Mouse (Mus musculus) neural tube, embryonic 11.5 days (tissue): Measurements from ENCODE around the gene Arhgap1. TPM values are rescaled to one million over a fixed set of nuclear protein-coding genes. Genes with fewer than 3 reads are reported as not detected.

Source experiments
- ATAC-seq: fragments of 200-750 bp; cut with Nextera tagmentation; 2 replicates; pipeline ENCODE4 v1.8.0; 2017; ENCODE audit warnings: moderate number of reproducible peaks, mild to moderate bottlenecking, moderate TSS enrichment, moderate library complexity; ENCODE audit not compliant: insufficient read depth, low FRiP score, low TSS enrichment
- DNase-seq: peaks from one replicate; pipeline ENCODE4 v3.0.0-alpha.2; 2015; ENCODE audit warnings: low spot score
- H3K27ac ChIP-seq: fragments of 300-500 bp; sonication (generic); 2 replicates; pipeline ENCODE4 v1.5.1; 2014; ENCODE audit warnings: low read depth, mild to moderate bottlenecking, low read length
- H3K27me3 ChIP-seq: fragments of 300-500 bp; sonication (generic); 2 replicates; pipeline ENCODE4 v1.6.1; 2014; ENCODE audit warnings: mild to moderate bottlenecking, low read length, mixed read lengths; ENCODE audit not compliant: control insufficient read depth, insufficient read depth
- H3K36me3 ChIP-seq: fragments of 300-500 bp; sonication (generic); 2 replicates; pipeline ENCODE4 v1.6.1; 2014; ENCODE audit warnings: mild to moderate bottlenecking, low read length, moderate library complexity, mixed read lengths; ENCODE audit not compliant: control insufficient read depth, insufficient read depth
- H3K4me1 ChIP-seq: fragments of 300-500 bp; sonication (generic); 2 replicates; pipeline ENCODE4 v1.6.1; 2014; ENCODE audit warnings: low read length, mixed read lengths; ENCODE audit not compliant: control insufficient read depth, insufficient read depth
- H3K4me2 ChIP-seq: fragments of 300-500 bp; sonication (generic); 2 replicates; pipeline ENCODE4 v1.6.1; 2014; ENCODE audit warnings: low read depth, mild to moderate bottlenecking, moderate library complexity
- H3K4me3 ChIP-seq: fragments of 300-500 bp; sonication (generic); 2 replicates; pipeline ENCODE4 v1.5.1; 2014; ENCODE audit warnings: low read depth, low read length
- H3K9ac ChIP-seq: fragments of 300-500 bp; sonication (generic); 2 replicates; pipeline ENCODE4 v1.6.1; 2014; ENCODE audit warnings: mild to moderate bottlenecking, low read length
- H3K9me3 ChIP-seq: fragments of 300-500 bp; sonication (generic); 2 replicates; pipeline ENCODE4 v1.6.1; 2016; ENCODE audit warnings: low read length; ENCODE audit not compliant: control insufficient read depth
- WGBS: fragments of 180-500 bp; shearing (Covaris S2); extraction: QIAGEN DNeasy Blood & Tissue Kit; methylation state at CpG from one replicate; pipeline ENCODE4 v1.1.7; 2014; 5-methylcytosine and 5-hydroxymethylcytosine counted together
- polyA plus RNA-seq: library from polyadenylated mRNA; unstranded; fragments of >200 nt; fragmentation: Nextera tagmentation; extraction: Ambion mirVana; gene quantifications from 2 replicates; pipeline ENCODE4 v1.2.1, GENCODE M21; 2014

Arhgap1 gene
- polyA plus RNA-seq, 1 experiment from 2014 or later: 90.9 TPM

DNA sequence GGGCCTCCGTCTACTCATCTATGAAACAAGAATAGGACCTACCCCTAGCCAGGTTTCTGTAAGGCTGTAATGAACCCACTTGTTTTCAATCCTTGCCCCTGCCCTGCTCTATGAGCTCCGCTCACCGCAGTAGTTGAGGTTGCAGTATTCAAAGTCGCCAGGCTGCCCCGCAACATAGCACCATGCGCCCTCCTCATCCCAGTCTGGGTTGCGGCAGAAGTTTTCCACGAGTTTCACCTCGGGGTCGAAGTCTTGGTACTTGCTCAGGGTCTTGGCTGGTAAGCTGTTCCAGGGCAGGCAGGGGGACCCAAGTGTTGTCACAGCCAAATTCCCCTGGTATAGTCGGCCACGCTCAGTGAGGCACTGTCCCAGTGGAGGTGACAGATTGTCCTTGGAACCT is 19.3 kb upstream of the Arhgap1 start:
- no peak overlapping the region for H3K27ac ChIP-seq
- DNase-seq (no peak), ATAC-seq (no peak)
- H3K36me3 ChIP-seq: no peaks in the 10 kb centered on the region
- 94% methylated on average over 12 of the region's 12 CpGs for WGBS
- no peak overlapping the region for H3K9ac ChIP-seq
- H3K4me3 ChIP-seq: no peak overlapping the region
- no peaks in the 10 kb centered on the region for H3K4me1 ChIP-seq
- H3K4me2 ChIP-seq: no peak overlapping the region
- H3K27me3 ChIP-seq: no peaks in the 10 kb centered on the region
- H3K9me3 ChIP-seq: no peaks in the 10 kb centered on the region

DNA sequence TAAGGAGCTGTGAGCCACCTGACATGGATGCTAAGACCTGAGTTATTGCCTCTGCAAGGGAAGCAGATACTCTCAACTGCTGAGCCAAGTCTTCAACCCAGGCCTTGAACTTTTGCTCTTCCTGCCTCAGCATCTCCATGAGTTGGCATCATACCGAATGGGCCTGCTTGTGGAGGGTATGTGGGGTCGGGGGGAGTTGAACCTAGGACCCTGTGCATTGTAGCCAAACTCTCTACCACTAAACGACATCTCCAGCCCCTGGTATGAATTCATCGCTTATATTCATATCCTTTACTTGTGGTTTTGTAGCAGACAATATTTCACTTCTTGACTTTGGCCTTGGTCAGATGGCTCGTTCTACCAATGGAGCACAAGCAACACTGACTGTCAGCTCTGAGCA is 17.8 kb upstream of the Arhgap1 start:
- DNase-seq (no peak), ATAC-seq (no peak)
- Histone ChIP-seq H3K4me2 (no peak overlapping the region), H3K27ac (no peak overlapping the region), H3K9ac (no peak overlapping the region), H3K27me3 (no peaks in the 10 kb centered on the region), H3K36me3 (no peaks in the 10 kb centered on the region), H3K4me3 (no peak overlapping the region), H3K4me1 (no peaks in the 10 kb centered on the region), H3K9me3 (no peaks in the 10 kb centered on the region)
- WGBS: 87% methylated on average over 5 of the region's 5 CpGs

DNA sequence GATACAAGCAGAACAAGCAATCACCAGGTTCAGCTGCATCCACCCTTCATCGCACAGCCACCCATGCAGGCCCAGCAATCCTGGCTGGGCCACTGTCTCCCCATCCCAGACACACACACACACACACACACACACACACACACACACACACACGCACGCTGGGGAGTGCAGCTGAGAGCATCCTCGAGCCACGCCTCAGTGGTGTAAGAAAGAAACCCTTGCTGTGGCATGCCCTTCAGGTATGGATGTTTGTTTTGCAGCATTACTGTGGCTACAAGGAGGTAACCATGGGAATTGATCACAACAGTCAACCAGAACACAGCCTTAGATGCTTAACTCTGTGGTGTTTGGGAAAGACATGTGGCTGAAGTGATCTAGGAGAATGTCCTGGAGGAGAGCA is 17.3 kb upstream of the Arhgap1 start:
- no peak for ATAC-seq
- Histone ChIP-seq H3K27ac (no peak overlapping the region), H3K9ac (no peak overlapping the region), H3K36me3 (no peaks in the 10 kb centered on the region), H3K9me3 (no peaks in the 10 kb centered on the region), H3K4me1 (no peaks in the 10 kb centered on the region), H3K4me2 (no peak overlapping the region), H3K27me3 (no peaks in the 10 kb centered on the region), H3K4me3 (no peak overlapping the region)
- no peak for DNase-seq
- 90% methylated on average over 5 of the region's 5 CpGs for WGBS

DNA sequence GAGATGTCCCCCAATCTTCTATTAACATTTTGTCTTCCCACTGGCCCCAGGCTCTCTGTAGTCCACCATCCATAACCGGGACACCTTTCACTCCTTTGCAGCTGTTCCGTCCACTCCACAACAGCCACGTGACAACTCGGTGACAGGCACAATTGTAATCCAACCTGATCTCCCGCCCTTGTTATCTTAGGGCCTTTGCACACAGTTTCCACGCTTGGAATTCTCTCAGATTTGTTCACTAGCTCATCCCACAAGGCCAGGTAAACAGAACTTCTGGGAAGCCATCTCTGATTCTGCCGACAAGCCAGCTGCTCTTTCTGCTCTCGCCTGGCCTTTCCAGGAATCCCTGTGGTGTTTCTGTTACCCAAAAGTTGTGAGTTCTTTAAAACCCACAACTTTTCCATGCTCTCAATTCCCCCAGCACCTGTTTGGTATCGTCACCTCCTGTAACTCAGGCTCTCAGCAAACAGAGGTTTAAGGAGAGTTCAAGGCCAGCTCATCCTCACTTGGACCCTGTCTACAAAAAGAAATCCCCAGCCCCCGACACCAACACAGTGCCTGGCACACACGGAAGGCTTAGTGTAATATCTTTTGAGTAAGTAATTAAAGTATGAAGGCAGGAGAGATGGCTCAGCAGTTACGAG is 16.2 kb upstream of the Arhgap1 start:
- H3K27ac ChIP-seq: no peak overlapping the region
- no peaks in the 10 kb centered on the region for H3K4me1 ChIP-seq
- no peak overlapping the region for H3K9ac ChIP-seq
- H3K4me3 ChIP-seq: no peak overlapping the region
- no peaks in the 10 kb centered on the region for H3K9me3 ChIP-seq
- 84% methylated on average over 12 of the region's 12 CpGs for WGBS
- DNase-seq: no peak
- no peak for ATAC-seq
- no peaks in the 10 kb centered on the region for H3K27me3 ChIP-seq
- no peaks in the 10 kb centered on the region for H3K36me3 ChIP-seq
- H3K4me2 ChIP-seq: no peak overlapping the region

DNA sequence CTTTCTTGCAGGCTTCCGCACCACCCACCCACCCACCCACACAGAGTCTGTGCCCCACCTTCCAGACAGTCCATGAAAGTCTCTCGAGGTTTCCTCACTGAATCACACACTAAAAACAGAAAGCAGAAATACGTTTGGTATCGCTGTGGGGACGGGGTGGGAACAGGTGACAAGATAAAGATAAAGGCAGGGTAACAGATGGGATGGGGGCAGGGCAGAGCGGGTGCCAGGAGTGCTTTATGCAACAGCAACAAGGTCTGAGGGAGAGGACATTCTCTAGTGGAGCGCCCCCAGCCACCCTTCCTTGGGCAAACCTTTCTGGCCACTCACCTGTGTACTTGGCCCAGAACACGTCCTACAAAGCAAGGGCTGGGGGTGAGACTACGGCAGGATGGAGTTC is 14.8 kb upstream of the Arhgap1 start:
- Histone ChIP-seq H3K27ac (no peak overlapping the region), H3K27me3 (no peaks in the 10 kb centered on the region), H3K9ac (no peak overlapping the region), H3K9me3 (no peaks in the 10 kb centered on the region), H3K4me2 (no peak overlapping the region), H3K4me3 (no peak overlapping the region), H3K36me3 (no peaks in the 10 kb centered on the region), H3K4me1 (no peaks in the 10 kb centered on the region)
- WGBS: 87% methylated on average over 9 of the region's 9 CpGs
- ATAC-seq (no peak), DNase-seq (no peak)

DNA sequence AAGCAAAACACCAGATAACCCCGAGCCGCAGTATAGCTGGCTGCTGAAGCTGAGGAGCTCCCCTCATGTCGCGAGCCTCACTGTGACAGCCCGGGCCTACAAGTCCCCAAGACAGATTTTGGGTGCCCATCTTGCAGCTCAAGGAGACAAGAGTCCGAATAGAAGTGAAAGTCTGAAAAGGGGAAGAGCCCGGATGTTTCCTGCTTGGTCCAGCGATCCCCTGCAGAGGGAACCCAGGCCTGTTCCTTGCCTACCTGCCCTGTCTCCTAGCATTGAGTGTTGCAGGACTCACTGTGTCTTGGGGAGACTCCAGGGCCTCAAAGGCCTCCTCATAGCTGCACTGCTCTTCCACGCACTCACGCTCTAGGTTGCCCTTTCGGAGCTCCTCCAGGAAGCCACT is 14.2 kb upstream of the Arhgap1 start:
- no peak for ATAC-seq

DNA sequence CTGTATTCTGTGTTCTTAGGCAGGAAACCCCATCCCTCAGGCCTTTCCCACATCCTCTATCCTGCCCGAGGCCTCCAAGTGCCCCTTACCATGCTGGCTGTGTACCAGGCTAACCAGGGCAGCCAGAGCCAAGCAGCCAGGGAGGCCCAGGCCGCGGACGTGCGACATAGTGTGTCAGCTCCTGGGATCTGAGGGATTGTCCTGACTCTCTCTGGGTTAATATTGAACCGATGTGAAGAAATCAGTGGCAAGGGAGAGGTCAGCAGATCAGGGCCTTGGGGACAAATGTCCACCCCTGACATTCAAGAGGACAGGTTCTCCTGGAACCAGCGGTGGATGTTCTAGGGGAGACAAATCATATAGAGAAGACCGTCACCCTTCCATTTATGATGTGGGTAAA is 13.4 kb upstream of the Arhgap1 start, which contains the start of gene F2:
F2 (minus strand) TSS at position 186 of the 400 bp plus-strand sequence.
- no peaks in the 10 kb centered on the region for H3K4me1 ChIP-seq
- no peaks in the 10 kb centered on the region for H3K27me3 ChIP-seq
- WGBS: 89% methylated on average over 8 of the region's 8 CpGs
- DNase-seq: no peak
- no peak within 1 kb of the TSS for H3K4me2 ChIP-seq
- H3K27ac ChIP-seq: no peak within 1 kb of the TSS
- H3K4me3 ChIP-seq: no peak within 1 kb of the TSS
- ATAC-seq: no peak
- no peak within 1 kb of the TSS for H3K9ac ChIP-seq
- no peaks in the 10 kb centered on the region for H3K9me3 ChIP-seq
- no peaks in the 10 kb centered on the region for H3K36me3 ChIP-seq

More for the DNA sequence above, 14.2 kb upstream of the Arhgap1 start:
- Histone ChIP-seq H3K4me2 (no peak overlapping the region), H3K36me3 (no peaks in the 10 kb centered on the region), H3K9ac (no peak overlapping the region), H3K27ac (no peak overlapping the region), H3K9me3 (no peaks in the 10 kb centered on the region), H3K4me3 (no peak overlapping the region), H3K4me1 (no peaks in the 10 kb centered on the region), H3K27me3 (no peaks in the 10 kb centered on the region)
- no peak for DNase-seq
- 87% methylated on average over 11 of the region's 11 CpGs for whole genome bisulfite sequencing

DNA sequence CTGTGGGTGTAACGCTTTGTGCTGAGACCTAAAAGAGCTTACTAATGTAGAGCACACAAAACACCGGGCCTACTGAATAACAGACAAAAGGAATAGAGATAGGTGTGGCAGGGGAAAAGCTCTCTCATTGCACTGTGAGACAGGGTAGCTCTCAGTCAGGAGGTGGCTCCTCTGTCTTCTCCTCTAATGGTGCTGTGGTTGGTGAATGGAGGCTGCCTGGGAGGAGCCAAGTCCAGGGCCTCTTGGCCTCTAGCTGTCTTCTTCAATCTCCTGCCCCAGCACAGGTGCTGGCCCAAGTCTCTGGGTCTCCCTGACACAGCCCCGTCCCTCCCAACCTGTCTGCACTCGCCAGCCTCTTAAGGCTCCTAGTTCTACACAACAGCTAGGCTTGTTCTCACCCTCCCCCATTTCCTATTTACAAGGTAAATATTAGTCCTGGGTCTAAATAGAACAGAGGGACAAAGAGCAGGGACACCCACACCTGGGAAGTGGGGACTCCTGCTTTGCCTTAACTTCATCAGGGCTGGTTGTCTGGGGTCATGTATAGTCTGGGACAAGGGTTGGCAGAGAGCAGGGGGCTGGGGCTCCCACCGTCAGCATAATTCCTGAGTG is 12.8 kb upstream of the Arhgap1 start:
- H3K36me3 ChIP-seq: no peaks in the 10 kb centered on the region
- H3K4me2 ChIP-seq: no peak overlapping the region
- H3K9me3 ChIP-seq: no peaks in the 10 kb centered on the region
- no peak overlapping the region for H3K9ac ChIP-seq
- DNase-seq (no peak), ATAC-seq (no peak)
- H3K27ac ChIP-seq: no peak overlapping the region
- 82% methylated on average over 5 of the region's 5 CpGs for WGBS
- H3K4me3 ChIP-seq: no peak overlapping the region
- H3K4me1 ChIP-seq: no peaks in the 10 kb centered on the region
- no peaks in the 10 kb centered on the region for H3K27me3 ChIP-seq

DNA sequence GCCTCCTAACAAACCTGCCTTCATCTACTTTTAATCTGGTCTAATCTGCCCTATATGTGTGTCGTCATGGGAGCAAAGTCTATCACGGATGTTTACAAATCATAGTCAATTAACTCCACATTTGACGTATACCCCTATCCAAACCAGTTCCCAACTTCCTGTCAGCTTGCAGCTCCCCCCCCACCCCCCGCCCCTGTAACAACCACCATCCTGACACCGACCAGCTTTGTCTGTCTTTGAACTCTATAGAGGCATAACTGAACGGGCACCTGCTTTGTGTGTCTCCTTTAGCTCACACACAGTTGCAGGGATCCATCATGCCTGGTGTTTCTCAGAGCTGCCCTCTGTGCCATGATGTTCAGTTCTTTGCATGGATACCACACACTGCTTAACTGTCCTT is 10.7 kb upstream of the Arhgap1 start:
- DNase-seq (no peak), ATAC-seq (no peak)
- H3K4me2 ChIP-seq: no peak overlapping the region
- H3K27ac ChIP-seq: no peak overlapping the region
- H3K36me3 ChIP-seq: peaks cover 2% of the 10 kb centered on the region; the same call in 1 of the 2 replicates
- 85% methylated on average over 6 of the region's 6 CpGs for WGBS
- no peaks in the 10 kb centered on the region for H3K27me3 ChIP-seq
- no peaks in the 10 kb centered on the region for H3K9me3 ChIP-seq
- H3K4me3 ChIP-seq: no peak overlapping the region
- no peaks in the 10 kb centered on the region for H3K4me1 ChIP-seq
- H3K9ac ChIP-seq: no peak overlapping the region
